Mouse (Mus musculus): ENCODE data around the gene Was. TPM values are rescaled to one million over a fixed set of nuclear protein-coding genes. Genes with fewer than 3 reads are reported as not detected.
"Not testable (repeated sequence)": the region's sequence is repeated elsewhere in the genome, so short reads cannot be mapped to it uniquely, and the experiment has no call there.

Was gene
- polyA plus RNA-seq, 1 experiment from 2014 or later, result 0.62 TPM

- H3K36me3 ChIP-seq; H3K27ac ChIP-seq; H3K4me3 ChIP-seq (replicated peaks); H3K4me2 ChIP-seq (replicated peaks); H3K4me1 ChIP-seq (replicated peaks); H3K9me3 ChIP-seq; ATAC-seq; H3K27me3 ChIP-seq (replicated peaks); H3K9ac ChIP-seq: not testable (repeated sequence)
- WGBS, result 84% methylated on average over 8 of the region's 8 CpGs
Measured at GRCm38 (mm10) chrX:8051044-8051781, 39.1 kb downstream of the Was start.

- H3K9me3 ChIP-seq, result no peaks in the 10 kb centered on the region
- H3K4me1 ChIP-seq (replicated peaks), result no peaks in the 10 kb centered on the region
- no peaks in the 10 kb centered on the region for H3K36me3 ChIP-seq
- H3K4me2 ChIP-seq (replicated peaks), result no peak overlapping the region
- no peaks in the 10 kb centered on the region for H3K27me3 ChIP-seq (replicated peaks)
- 50% methylated on average over 1 of the region's 1 CpGs for WGBS
- no peak overlapping the region for H3K4me3 ChIP-seq (replicated peaks)
- no peak overlapping the region for H3K9ac ChIP-seq
- no peak overlapping the region for H3K27ac ChIP-seq
- no peak for ATAC-seq
Measured at GRCm38 (mm10) chrX:8033009-8033408, 57.3 kb downstream of the Was start.

Other genes starting within 250 kb of the Was start
- 37.6 and 37.7 TPM in 2 replicates for gene Otud5, start 249.1 kb downstream of the Was start, polyA plus RNA-seq (2015; fragmentation: Nextera tagmentation; extraction: Ambion mirVana)
- 11.3 and 12.6 TPM in 2 replicates for gene Pim2, start 212.2 kb downstream of the Was start, polyA plus RNA-seq (2015; fragmentation: Nextera tagmentation; extraction: Ambion mirVana)
- 36.5 and 39.5 TPM in 2 replicates for gene Slc35a2, start 206.5 kb downstream of the Was start, polyA plus RNA-seq (2015; fragmentation: Nextera tagmentation; extraction: Ambion mirVana)
- 101 and 104 TPM in 2 replicates for gene Pqbp1, start 191.2 kb downstream of the Was start, polyA plus RNA-seq (2015; fragmentation: Nextera tagmentation; extraction: Ambion mirVana)
- gene Timm17b, start 191.1 kb downstream of the Was start, polyA plus RNA-seq (2015; fragmentation: Nextera tagmentation; extraction: Ambion mirVana), result 128 and 131 TPM in 2 replicates
- not detected in 2 replicates for gene Gm10491, start 182.7 kb downstream of the Was start, polyA plus RNA-seq (2015; fragmentation: Nextera tagmentation; extraction: Ambion mirVana)
- not detected in 2 replicates for gene Gm10490, start 181.0 kb downstream of the Was start, polyA plus RNA-seq (2015; fragmentation: Nextera tagmentation; extraction: Ambion mirVana)
- gene Pcsk1n, start 170.7 kb downstream of the Was start, polyA plus RNA-seq (2015; fragmentation: Nextera tagmentation; extraction: Ambion mirVana), result 14.2 and 14.4 TPM in 2 replicates
- gene Eras, start 161.9 kb downstream of the Was start, polyA plus RNA-seq (2015; fragmentation: Nextera tagmentation; extraction: Ambion mirVana), result not detected in 2 replicates
- gene Hdac6, start 142.6 kb downstream of the Was start, polyA plus RNA-seq (2015; fragmentation: Nextera tagmentation; extraction: Ambion mirVana), result 19.0 and 19.1 TPM in 2 replicates
- 1.7 and 2.4 TPM in 2 replicates for gene Gata1, start 112.4 kb downstream of the Was start, polyA plus RNA-seq (2015; fragmentation: Nextera tagmentation; extraction: Ambion mirVana)
- 3.6 and 3.8 TPM in 2 replicates for gene Glod5, start 72.0 kb downstream of the Was start, polyA plus RNA-seq (2015; fragmentation: Nextera tagmentation; extraction: Ambion mirVana)
- gene Suv39h1, start 15.7 kb downstream of the Was start, polyA plus RNA-seq (2015; fragmentation: Nextera tagmentation; extraction: Ambion mirVana), result 47.5 and 53.3 TPM in 2 replicates
- gene Wdr13, start 42.4 kb upstream of the Was start, polyA plus RNA-seq (2015; fragmentation: Nextera tagmentation; extraction: Ambion mirVana), result 21.4 and 21.7 TPM in 2 replicates
- 426 and 506 TPM in 2 replicates for gene Rbm3, start 55.4 kb upstream of the Was start, polyA plus RNA-seq (2015; fragmentation: Nextera tagmentation; extraction: Ambion mirVana)
- 10.3 and 10.6 TPM in 2 replicates for gene Tbc1d25, start 85.7 kb upstream of the Was start, polyA plus RNA-seq (2015; fragmentation: Nextera tagmentation; extraction: Ambion mirVana)
- gene Ebp, start 103.0 kb upstream of the Was start, polyA plus RNA-seq (2015; fragmentation: Nextera tagmentation; extraction: Ambion mirVana), result 83.7 and 85.1 TPM in 2 replicates
- gene Porcn, start 116.0 kb upstream of the Was start, polyA plus RNA-seq (2015; fragmentation: Nextera tagmentation; extraction: Ambion mirVana), result 7.2 and 7.4 TPM in 2 replicates
- 33.0 and 34.8 TPM in 2 replicates for gene Ftsj1, start 161.9 kb upstream of the Was start, polyA plus RNA-seq (2015; fragmentation: Nextera tagmentation; extraction: Ambion mirVana)
- gene Slc38a5, start 180.6 kb upstream of the Was start, polyA plus RNA-seq (2015; fragmentation: Nextera tagmentation; extraction: Ambion mirVana), result 9.1 and 13.9 TPM in 2 replicates
- gene Ssxb10, start 236.9 kb upstream of the Was start, polyA plus RNA-seq (2015; fragmentation: Nextera tagmentation; extraction: Ambion mirVana), result not detected in 2 replicates